Mouse (Mus musculus): ENCODE measurements at regions not wholly inside any gene's neighbourhood (a gene's known extent, or its start where the extent isn't known, plus 50 kb on each side); places are given as distances from the start of the nearest gene placed in this dataset.

DNA sequence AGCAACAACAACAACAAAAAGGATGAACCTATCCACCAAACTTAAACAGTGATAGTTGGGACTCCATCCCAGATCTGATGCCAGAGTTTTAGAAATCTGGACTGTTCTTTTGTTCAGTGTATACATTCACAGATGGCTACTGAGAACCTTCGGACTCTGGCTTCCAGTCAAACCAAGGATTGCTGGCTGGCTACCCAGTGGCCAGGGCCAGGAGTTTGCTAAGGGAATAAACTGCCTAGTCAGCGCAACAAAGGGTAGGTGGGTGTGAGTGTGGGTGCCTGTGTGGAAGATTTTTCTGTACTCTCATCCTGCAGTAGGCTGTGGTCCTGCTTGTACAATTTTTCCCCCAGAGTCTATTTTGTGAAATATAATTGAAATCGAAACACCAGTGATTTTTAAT lies 69.1 kb downstream of the Fam84a start:
- no peak for TF ChIP-seq POLR2A (IDR thresholded peaks at IDR 0.05; ENCODE audit: borderline replicate concordance, extremely low read depth, low read depth, low read length)
- no peak for TF ChIP-seq CTCF (IDR thresholded peaks at IDR 0.05; ENCODE audit: insufficient read depth, low read length)
